Mouse (Mus musculus) ES-Bruce4 (cell line): ENCODE data around the gene Grcc10. TPM values are rescaled to one million over a fixed set of nuclear protein-coding genes. Genes with fewer than 3 reads are reported as not detected.
A peak's percentile ranks its signal among the peaks of the same experiment; 100 is the strongest.

Source experiments
- H3K27ac ChIP-seq: 2 replicates; pipeline ENCODE4 v1.5.1; 2012; ENCODE audit warnings: low read length, inconsistent platforms; ENCODE audit not compliant: insufficient read depth
- H3K27me3 ChIP-seq: 2 replicates; pipeline ENCODE4 v1.6.1; 2012; ENCODE audit warnings: mild to moderate bottlenecking, low read length, inconsistent platforms; ENCODE audit not compliant: control insufficient read depth, poor library complexity, insufficient read depth, severe bottlenecking
- H3K36me3 ChIP-seq: 2 replicates; pipeline ENCODE4 v1.6.1; 2012; ENCODE audit warnings: inconsistent platforms, mild to moderate bottlenecking, low read length, moderate library complexity; ENCODE audit not compliant: control insufficient read depth, poor library complexity, insufficient read depth, severe bottlenecking
- H3K4me1 ChIP-seq: one replicate; pipeline ENCODE4 v1.8.1; 2011; ENCODE audit warnings: low read length; ENCODE audit not compliant: control insufficient read depth, insufficient read depth
- H3K4me3 ChIP-seq: 2 replicates; pipeline ENCODE4 v1.5.1; 2011; ENCODE audit warnings: low read depth, mild to moderate bottlenecking, low read length
- H3K9ac ChIP-seq: 2 replicates; pipeline ENCODE4 v1.6.1; 2012; ENCODE audit warnings: low read depth, mild to moderate bottlenecking, inconsistent platforms; ENCODE audit not compliant: poor library complexity, severe bottlenecking
- H3K9me3 ChIP-seq: replicated peaks from 2 replicates; pipeline ENCODE4 v1.6.1; 2012; ENCODE audit warnings: mild to moderate bottlenecking, low read length, inconsistent platforms; ENCODE audit not compliant: control insufficient read depth, poor library complexity, insufficient read depth, severe bottlenecking
- CTCF ChIP-seq: IDR thresholded peaks from one replicate; pipeline ENCODE4 v1.8.1; 2011; ENCODE audit warnings: low read depth, low read length
- EP300 ChIP-seq: IDR thresholded peaks from 2 replicates; pipeline ENCODE4 v1.6.1; 2011; ENCODE audit warnings: low read depth, low read length; ENCODE audit not compliant: insufficient read depth
- POLR2A ChIP-seq: IDR thresholded peaks from one replicate; pipeline ENCODE4 v1.8.1; 2011; ENCODE audit warnings: low read length; ENCODE audit not compliant: insufficient read depth
- polyA plus RNA-seq: library from polyadenylated mRNA; stranded (reverse); fragments of >200 nt; gene quantifications from 2 replicates; pipeline ENCODE4 v1.2.4, GENCODE M21; 2011; ENCODE audit warnings: low read depth; ENCODE audit not compliant: missing spikeins, insufficient read depth, insufficient read length

Grcc10 gene
- polyA plus RNA-seq, result 93.5 and 105 TPM in 2 replicates

DNA sequence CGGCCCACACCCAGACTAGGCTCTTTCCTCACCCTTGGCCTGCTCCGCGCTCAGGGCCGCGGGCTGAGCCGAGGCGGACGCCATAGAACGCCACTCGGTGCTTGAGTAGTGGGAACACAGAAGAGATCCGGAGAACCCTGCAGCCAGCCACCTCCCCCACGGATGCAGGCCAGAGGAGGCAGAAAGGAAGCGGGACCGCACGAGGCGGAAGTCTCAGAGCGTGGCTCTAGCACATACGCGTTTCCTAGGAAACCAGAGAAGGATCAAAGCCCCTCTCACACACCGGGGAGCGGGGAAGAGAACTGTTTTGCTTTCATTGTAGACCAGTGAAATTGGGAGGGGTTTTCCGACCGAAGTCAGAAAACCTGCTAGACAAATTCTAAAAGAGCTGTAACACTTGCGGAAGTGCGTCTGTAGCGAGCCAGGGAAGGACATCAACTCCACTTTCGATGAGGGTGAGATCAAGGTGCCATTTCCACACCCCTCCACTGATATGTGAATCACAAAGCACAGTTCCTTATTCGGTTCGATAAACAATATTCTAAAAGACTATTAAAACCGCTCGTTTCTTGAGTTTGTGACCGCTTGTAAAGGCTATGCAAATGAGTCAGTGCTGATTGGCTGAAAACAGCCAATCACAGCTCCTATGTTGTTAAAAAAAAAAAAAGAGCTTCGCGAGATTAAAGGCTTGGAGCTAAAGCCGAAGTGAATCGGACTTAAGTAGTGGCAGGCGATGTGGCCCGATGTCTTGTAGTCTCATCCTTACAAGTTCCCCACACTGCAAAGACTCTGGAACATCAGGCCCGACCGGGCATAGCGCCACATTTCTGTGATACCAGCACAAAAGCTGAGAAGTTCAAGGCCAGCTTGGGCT is at the start of gene Grcc10:
Gene Grcc10, minus strand, starts transcription at position 487 of the 874 bp plus-strand sequence.
- H3K9me3 ChIP-seq, result no peaks in the 10 kb centered on the region
- H3K4me3 ChIP-seq, result peak within 1 kb of the TSS; percentile 78
- TF ChIP-seq EP300 (0 out of 2 replicates have a peak, but pooled peaks have one; percentile 4), POLR2A (peak; percentile 99), CTCF (no peak)
- peak within 1 kb of the TSS; percentile 71 for H3K27ac ChIP-seq
- no peaks in the 10 kb centered on the region for H3K36me3 ChIP-seq
- H3K9ac ChIP-seq, result peak within 1 kb of the TSS; percentile 70
- peaks cover 2% of the 10 kb centered on the region for H3K4me1 ChIP-seq
- no peaks in the 10 kb centered on the region for H3K27me3 ChIP-seq

DNA sequence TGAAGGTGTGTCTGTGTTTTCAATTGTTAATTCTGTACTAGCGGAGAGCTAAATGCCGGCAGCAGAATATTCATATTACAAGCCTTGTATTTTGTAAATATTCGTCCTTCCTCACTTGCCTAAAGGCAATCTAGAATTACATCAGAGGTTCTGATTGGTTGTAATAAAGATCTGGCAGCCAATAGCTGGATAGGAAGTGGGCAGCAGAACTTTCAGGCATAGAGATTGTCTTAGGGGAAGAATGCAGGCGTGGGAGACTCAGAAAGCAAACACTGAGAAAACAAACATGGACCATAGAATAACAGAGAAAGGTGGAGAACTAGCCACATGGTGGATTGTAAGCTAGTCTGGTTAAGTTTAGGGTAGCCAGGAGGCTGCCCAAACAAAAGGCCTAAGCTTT is 48.9 kb upstream of the Grcc10 start:
- Histone ChIP-seq H3K4me1 (no peaks in the 10 kb centered on the region), H3K36me3 (no peaks in the 10 kb centered on the region), H3K27ac (peak overlapping the region; percentile 60), H3K9ac (peak overlapping the region; percentile 22; the same call in 1 of the 2 replicates), H3K27me3 (no peaks in the 10 kb centered on the region), H3K4me3 (no peak overlapping the region), H3K9me3 (no peaks in the 10 kb centered on the region)
- no peak for TF ChIP-seq POLR2A
- no peak for TF ChIP-seq EP300

- Histone ChIP-seq H3K9me3 (no peaks in the 10 kb centered on the region), H3K36me3 (no peaks in the 10 kb centered on the region), H3K4me3 (no peak overlapping the region)
Observed at GRCm38 (mm10) chr6:124789519-124789918, 48.3 kb upstream of the Grcc10 start.

GRCm38 (mm10) chr6:124787722-124788121 is 46.5 kb upstream of the Grcc10 start:
- H3K4me1 ChIP-seq, result no peaks in the 10 kb centered on the region
- no peaks in the 10 kb centered on the region for H3K27me3 ChIP-seq
- H3K9me3 ChIP-seq, result no peaks in the 10 kb centered on the region
- H3K4me3 ChIP-seq, result no peak overlapping the region
- no peak overlapping the region for H3K9ac ChIP-seq
- TF ChIP-seq EP300 (no peak), POLR2A (no peak), CTCF (no peak)
- H3K27ac ChIP-seq, result no peak overlapping the region
- no peaks in the 10 kb centered on the region for H3K36me3 ChIP-seq

More at GRCm38 (mm10) chr6:124789519-124789918, 48.3 kb upstream of the Grcc10 start:
- no peak overlapping the region for H3K9ac ChIP-seq
- H3K27me3 ChIP-seq, result no peaks in the 10 kb centered on the region
- TF ChIP-seq CTCF (no peak), POLR2A (no peak), EP300 (no peak)
- H3K27ac ChIP-seq, result peak overlapping the region; percentile 52; the same call in 1 of the 2 replicates
- no peaks in the 10 kb centered on the region for H3K4me1 ChIP-seq

GRCm38 (mm10) chr6:124786756-124787420 is 45.7 kb upstream of the Grcc10 start:
- H3K36me3 ChIP-seq, result no peaks in the 10 kb centered on the region
- no peak overlapping the region for H3K27ac ChIP-seq
- no peaks in the 10 kb centered on the region for H3K4me1 ChIP-seq
- H3K4me3 ChIP-seq, result no peak overlapping the region
- H3K9me3 ChIP-seq, result no peaks in the 10 kb centered on the region
- TF ChIP-seq EP300, result no peak
- no peak overlapping the region for H3K9ac ChIP-seq
- no peaks in the 10 kb centered on the region for H3K27me3 ChIP-seq

DNA sequence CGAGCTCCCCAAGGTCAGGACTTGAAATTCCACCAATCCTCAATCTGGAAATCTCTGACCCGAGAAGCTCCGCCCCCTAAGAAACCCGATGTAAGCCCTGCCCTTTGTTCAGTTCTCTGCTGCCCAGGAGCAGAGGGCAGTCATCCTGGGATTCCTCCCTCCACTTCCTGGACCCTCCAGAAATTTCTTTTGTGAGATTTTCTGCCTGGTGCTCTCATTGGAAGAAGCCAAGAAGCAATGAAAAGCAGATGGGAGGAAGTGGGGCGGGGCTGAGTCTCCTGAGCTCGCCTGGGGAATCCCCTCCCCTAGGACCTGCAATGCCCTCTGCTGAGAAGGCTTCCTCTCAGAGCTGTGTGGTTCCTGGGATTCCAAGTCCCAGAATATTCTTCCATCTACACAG is 41.3 kb upstream of the Grcc10 start:
- Histone ChIP-seq H3K9me3 (no peaks in the 10 kb centered on the region), H3K36me3 (no peaks in the 10 kb centered on the region), H3K27ac (peak overlapping the region; percentile 85), H3K27me3 (no peaks in the 10 kb centered on the region), H3K4me3 (peak overlapping the region; percentile 55; the same call in 1 of the 2 replicates), H3K4me1 (no peaks in the 10 kb centered on the region), H3K9ac (peak overlapping the region; percentile 62)
- no peak for TF ChIP-seq EP300
- peak; percentile 23 for TF ChIP-seq POLR2A
